Mouse (Mus musculus): Measurements from ENCODE around the gene Lrrtm4. TPM values are rescaled to one million over a fixed set of nuclear protein-coding genes. Genes with fewer than 3 reads are reported as not detected.
A peak's percentile ranks its signal among the peaks of the same experiment; 100 is the strongest.

The Lrrtm4 gene
- polyA plus RNA-seq (2015; fragmentation: Nextera tagmentation; extraction: Ambion mirVana), result 3.5 and 3.7 TPM in 2 replicates

DNA sequence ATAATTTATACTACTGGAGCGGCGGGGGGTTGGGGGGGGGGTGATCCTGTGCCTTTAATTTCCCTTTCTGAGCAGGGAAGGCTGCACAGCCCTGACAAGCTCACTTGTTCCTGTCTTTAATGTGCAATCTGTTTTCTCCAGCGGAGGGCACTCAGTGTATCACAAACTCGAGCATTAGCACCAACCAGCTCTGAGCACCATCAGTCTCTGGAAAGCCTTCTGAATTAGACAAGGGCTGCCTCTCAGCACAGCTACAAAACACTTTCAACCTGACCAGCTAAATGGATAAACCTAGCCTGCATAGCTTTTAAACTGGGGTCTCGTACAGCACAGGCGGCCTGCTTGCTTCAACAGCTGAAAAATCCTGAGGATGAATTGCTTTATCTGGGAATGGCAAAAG lies at the start of gene Lrrtm4:
Gene Lrrtm4 (plus strand): TSS at position 113 of the 400 bp plus-strand sequence.
- H3K9ac ChIP-seq, result no peak within 1 kb of the TSS
- H3K27ac ChIP-seq (replicated peaks), result no peak within 1 kb of the TSS

DNA sequence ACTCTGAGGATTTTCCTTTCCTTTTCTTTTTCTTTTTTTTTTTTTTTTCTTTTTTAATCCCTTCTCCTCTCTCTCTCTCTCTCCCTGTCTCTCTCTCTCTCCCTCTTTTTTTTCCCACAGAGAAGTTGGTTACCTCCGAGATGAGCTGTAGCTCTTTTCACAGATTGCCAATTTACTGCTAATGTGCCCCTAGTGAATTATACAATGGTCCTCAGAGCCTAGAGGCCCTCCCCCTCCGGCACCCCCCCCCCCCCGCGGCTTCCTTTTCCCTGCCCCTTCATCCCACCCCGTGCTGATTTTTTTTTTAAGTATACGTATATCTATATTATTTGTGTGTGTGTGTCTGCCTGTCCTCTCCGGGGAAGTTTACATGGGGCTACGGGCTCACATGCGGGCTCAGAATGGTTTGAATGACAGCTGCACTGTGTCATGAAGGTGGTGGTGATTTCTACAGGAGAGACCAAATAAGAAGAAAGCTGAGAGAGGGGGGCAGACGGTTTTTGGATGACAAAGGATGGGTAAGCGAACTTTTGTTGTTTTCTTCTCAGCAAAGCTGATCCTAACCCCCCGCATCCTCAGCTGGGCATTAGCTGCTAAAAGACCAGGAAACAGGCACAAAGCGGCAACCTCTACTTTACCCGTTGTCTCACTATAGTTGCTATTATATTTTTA lies 648 bp downstream of the Lrrtm4 start:
- Histone ChIP-seq H3K4me2 (replicated peaks) (peak overlapping the region; percentile 53), H3K27ac (replicated peaks) (no peak overlapping the region), H3K27me3 (no peaks in the 10 kb centered on the region), H3K4me1 (no peaks in the 10 kb centered on the region), H3K36me3 (no peaks in the 10 kb centered on the region), H3K9me3 (replicated peaks) (no peaks in the 10 kb centered on the region), H3K9ac (no peak overlapping the region), H3K4me3 (replicated peaks) (peak overlapping the region; percentile 40)
- 1% methylated on average over 14 of the region's 14 CpGs for WGBS
- no peak for ATAC-seq (ENCODE audit: insufficient number of reproducible peaks, low FRiP score, low TSS enrichment, low read depth)

More for the DNA sequence above, at the start of gene Lrrtm4:
- ATAC-seq (ENCODE audit: insufficient number of reproducible peaks, low FRiP score, low TSS enrichment, low read depth), result no peak
- 6% methylated on average over 6 of the region's 6 CpGs for WGBS
- no peaks in the 10 kb centered on the region for H3K27me3 ChIP-seq
- no peaks in the 10 kb centered on the region for H3K36me3 ChIP-seq
- H3K9me3 ChIP-seq (replicated peaks), result no peaks in the 10 kb centered on the region
- H3K4me3 ChIP-seq (replicated peaks), result peak within 1 kb of the TSS; percentile 40
- no peaks in the 10 kb centered on the region for H3K4me1 ChIP-seq
- peak within 1 kb of the TSS; percentile 53 for H3K4me2 ChIP-seq (replicated peaks)

DNA sequence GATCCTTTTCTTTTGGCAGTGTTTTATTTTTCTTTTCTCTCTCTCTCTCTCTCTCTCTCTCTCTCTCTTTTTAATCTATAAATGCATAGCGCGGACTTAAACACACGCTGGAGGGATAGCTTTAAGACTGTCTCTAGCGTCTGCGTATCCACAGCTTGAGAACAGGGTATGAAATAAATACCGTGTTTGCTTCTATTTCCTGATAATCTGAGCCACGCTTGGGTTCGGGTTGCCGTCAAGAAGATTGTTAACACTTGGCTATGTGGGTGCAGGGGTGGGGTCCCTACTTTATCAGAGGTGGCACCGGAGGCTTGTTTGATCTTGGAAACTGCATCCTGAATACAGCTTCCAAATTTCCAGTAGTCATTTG lies 1.2 kb downstream of the Lrrtm4 start:
- Histone ChIP-seq H3K4me1 (no peaks in the 10 kb centered on the region), H3K9ac (no peak overlapping the region), H3K27ac (replicated peaks) (no peak overlapping the region), H3K4me2 (replicated peaks) (peak overlapping the region; percentile 53), H3K27me3 (no peaks in the 10 kb centered on the region), H3K9me3 (replicated peaks) (no peaks in the 10 kb centered on the region), H3K4me3 (replicated peaks) (peak overlapping the region; percentile 40), H3K36me3 (no peaks in the 10 kb centered on the region)
- ATAC-seq (ENCODE audit: insufficient number of reproducible peaks, low FRiP score, low TSS enrichment, low read depth), result no peak
- WGBS, result 7% methylated on average over 10 of the region's 10 CpGs

DNA sequence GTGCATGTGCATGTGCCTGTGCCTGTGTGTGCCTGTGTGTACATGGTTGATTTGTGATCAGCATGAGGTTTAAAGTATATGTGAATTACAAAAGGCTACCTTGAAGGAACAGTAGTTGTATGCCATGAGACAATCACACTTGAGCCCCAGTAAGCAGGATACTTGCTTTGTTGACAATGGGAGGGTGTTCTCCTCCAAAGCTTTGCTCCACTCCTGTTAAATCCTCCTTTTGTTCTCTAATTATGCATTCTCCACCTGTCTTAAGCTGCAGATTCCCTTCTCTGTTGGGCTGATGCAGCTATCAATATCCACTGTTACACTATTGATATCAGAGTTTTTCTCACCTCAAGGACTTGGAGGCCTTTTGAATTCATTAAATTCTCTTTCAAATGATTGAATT lies 38.2 kb downstream of the Lrrtm4 start:
- Histone ChIP-seq H3K27me3 (no peaks in the 10 kb centered on the region), H3K9me3 (replicated peaks) (no peaks in the 10 kb centered on the region), H3K36me3 (no peaks in the 10 kb centered on the region), H3K9ac (no peak overlapping the region), H3K4me2 (replicated peaks) (no peak overlapping the region), H3K4me1 (no peaks in the 10 kb centered on the region), H3K27ac (replicated peaks) (no peak overlapping the region), H3K4me3 (replicated peaks) (no peak overlapping the region)
- no peak for ATAC-seq (ENCODE audit: insufficient number of reproducible peaks, low FRiP score, low TSS enrichment, low read depth)

GRCm38 (mm10) chr6:80078001-80078400 lies 59.3 kb downstream of the Lrrtm4 start:
- H3K9ac ChIP-seq, result no peak overlapping the region
- 85% methylated on average over 2 of the region's 2 CpGs for WGBS
- H3K4me2 ChIP-seq (replicated peaks), result no peak overlapping the region
- no peaks in the 10 kb centered on the region for H3K27me3 ChIP-seq
- no peak overlapping the region for H3K4me3 ChIP-seq (replicated peaks)
- H3K27ac ChIP-seq (replicated peaks), result no peak overlapping the region
- no peaks in the 10 kb centered on the region for H3K36me3 ChIP-seq
- H3K9me3 ChIP-seq (replicated peaks), result no peaks in the 10 kb centered on the region
- ATAC-seq (ENCODE audit: insufficient number of reproducible peaks, low FRiP score, low TSS enrichment, low read depth), result no peak
- no peaks in the 10 kb centered on the region for H3K4me1 ChIP-seq

DNA sequence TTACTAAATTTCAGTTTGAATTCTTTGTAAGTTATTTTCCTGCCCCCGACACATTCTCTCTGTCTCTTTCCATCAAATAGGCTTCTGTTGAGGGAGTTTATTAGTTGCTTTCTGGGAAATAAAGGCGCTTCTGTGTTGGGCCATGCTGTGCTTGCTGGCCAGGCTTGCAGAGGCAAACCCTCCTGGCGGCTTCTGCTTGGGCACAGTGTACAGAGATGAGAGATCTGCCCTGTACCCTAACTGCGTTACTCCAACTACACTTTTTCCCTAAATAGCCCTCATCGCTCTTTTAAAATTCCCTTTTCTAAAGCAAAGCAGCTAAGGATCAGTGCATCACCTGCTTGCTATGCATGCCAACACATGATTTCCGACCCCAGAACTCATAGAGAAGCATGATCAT lies 60.6 kb downstream of the Lrrtm4 start:
- WGBS, result 71% methylated on average over 6 of the region's 6 CpGs
- Histone ChIP-seq H3K9ac (no peak overlapping the region), H3K27me3 (no peaks in the 10 kb centered on the region), H3K27ac (replicated peaks) (no peak overlapping the region), H3K4me2 (replicated peaks) (no peak overlapping the region), H3K4me1 (no peaks in the 10 kb centered on the region), H3K36me3 (no peaks in the 10 kb centered on the region), H3K4me3 (replicated peaks) (no peak overlapping the region), H3K9me3 (replicated peaks) (no peaks in the 10 kb centered on the region)
- no peak for ATAC-seq (ENCODE audit: insufficient number of reproducible peaks, low FRiP score, low TSS enrichment, low read depth)

GRCm38 (mm10) chr6:80094909-80095308 lies 76.2 kb downstream of the Lrrtm4 start:
- Histone ChIP-seq H3K27ac (replicated peaks) (no peak overlapping the region), H3K9me3 (replicated peaks) (no peaks in the 10 kb centered on the region), H3K4me3 (replicated peaks) (no peak overlapping the region), H3K4me2 (replicated peaks) (no peak overlapping the region), H3K9ac (no peak overlapping the region), H3K4me1 (no peaks in the 10 kb centered on the region), H3K27me3 (no peaks in the 10 kb centered on the region), H3K36me3 (no peaks in the 10 kb centered on the region)
- 79% methylated on average over 4 of the region's 4 CpGs for WGBS
- ATAC-seq (ENCODE audit: insufficient number of reproducible peaks, low FRiP score, low TSS enrichment, low read depth), result no peak

- Histone ChIP-seq H3K9me3 (replicated peaks) (no peaks in the 10 kb centered on the region), H3K36me3 (no peaks in the 10 kb centered on the region), H3K4me1 (no peaks in the 10 kb centered on the region), H3K4me2 (replicated peaks) (no peak overlapping the region), H3K27me3 (no peaks in the 10 kb centered on the region), H3K27ac (replicated peaks) (no peak overlapping the region), H3K9ac (no peak overlapping the region), H3K4me3 (replicated peaks) (no peak overlapping the region)
- WGBS, result 78% methylated on average over 2 of the region's 2 CpGs
- ATAC-seq (ENCODE audit: insufficient number of reproducible peaks, low FRiP score, low TSS enrichment, low read depth), result no peak
Observed at GRCm38 (mm10) chr6:80105343-80105742, 86.7 kb downstream of the Lrrtm4 start.

GRCm38 (mm10) chr6:80105843-80106242 lies 87.2 kb downstream of the Lrrtm4 start:
- Histone ChIP-seq H3K4me2 (replicated peaks) (no peak overlapping the region), H3K4me1 (no peaks in the 10 kb centered on the region), H3K4me3 (replicated peaks) (no peak overlapping the region), H3K27me3 (no peaks in the 10 kb centered on the region), H3K9me3 (replicated peaks) (no peaks in the 10 kb centered on the region), H3K9ac (no peak overlapping the region), H3K27ac (replicated peaks) (no peak overlapping the region), H3K36me3 (no peaks in the 10 kb centered on the region)
- WGBS, result 73% methylated on average over 1 of the region's 1 CpGs
- ATAC-seq (ENCODE audit: insufficient number of reproducible peaks, low FRiP score, low TSS enrichment, low read depth), result no peak

- ATAC-seq (ENCODE audit: insufficient number of reproducible peaks, low FRiP score, low TSS enrichment, low read depth), result no peak
- Histone ChIP-seq H3K27ac (replicated peaks) (no peak overlapping the region), H3K4me3 (replicated peaks) (no peak overlapping the region), H3K36me3 (no peaks in the 10 kb centered on the region), H3K9me3 (replicated peaks) (no peaks in the 10 kb centered on the region), H3K4me1 (no peaks in the 10 kb centered on the region), H3K4me2 (replicated peaks) (no peak overlapping the region), H3K27me3 (no peaks in the 10 kb centered on the region), H3K9ac (no peak overlapping the region)
- 81% methylated on average over 1 of the region's 1 CpGs for WGBS
Observed at GRCm38 (mm10) chr6:80126419-80126818, 107.7 kb downstream of the Lrrtm4 start.

DNA sequence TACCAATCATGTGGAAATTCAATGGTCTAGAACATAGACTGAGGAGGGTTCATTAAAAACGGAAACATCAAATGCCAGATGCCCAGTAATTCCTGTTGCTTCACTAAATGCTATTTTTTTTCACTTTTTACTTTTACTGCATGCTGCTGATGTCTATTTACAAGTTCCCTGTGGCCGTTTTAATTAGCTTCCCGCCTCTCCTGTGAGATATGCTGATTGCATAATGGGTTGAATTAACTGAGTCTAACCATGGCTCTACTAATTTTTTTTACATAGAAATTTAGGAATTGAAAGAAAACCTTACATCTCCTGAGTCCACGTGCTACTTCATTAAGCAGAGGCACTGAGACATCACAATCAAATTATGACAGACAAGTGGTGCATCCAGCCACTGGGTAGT lies 143.9 kb downstream of the Lrrtm4 start:
- no peak for ATAC-seq (ENCODE audit: insufficient number of reproducible peaks, low FRiP score, low TSS enrichment, low read depth)
- H3K4me3 ChIP-seq (replicated peaks), result no peak overlapping the region
- no peak overlapping the region for H3K27ac ChIP-seq (replicated peaks)
- no peaks in the 10 kb centered on the region for H3K4me1 ChIP-seq
- H3K27me3 ChIP-seq, result no peaks in the 10 kb centered on the region
- H3K9ac ChIP-seq, result no peak overlapping the region
- no peaks in the 10 kb centered on the region for H3K9me3 ChIP-seq (replicated peaks)
- H3K4me2 ChIP-seq (replicated peaks), result no peak overlapping the region
- H3K36me3 ChIP-seq, result no peaks in the 10 kb centered on the region
- WGBS, result 63% methylated on average over 4 of the region's 4 CpGs

DNA sequence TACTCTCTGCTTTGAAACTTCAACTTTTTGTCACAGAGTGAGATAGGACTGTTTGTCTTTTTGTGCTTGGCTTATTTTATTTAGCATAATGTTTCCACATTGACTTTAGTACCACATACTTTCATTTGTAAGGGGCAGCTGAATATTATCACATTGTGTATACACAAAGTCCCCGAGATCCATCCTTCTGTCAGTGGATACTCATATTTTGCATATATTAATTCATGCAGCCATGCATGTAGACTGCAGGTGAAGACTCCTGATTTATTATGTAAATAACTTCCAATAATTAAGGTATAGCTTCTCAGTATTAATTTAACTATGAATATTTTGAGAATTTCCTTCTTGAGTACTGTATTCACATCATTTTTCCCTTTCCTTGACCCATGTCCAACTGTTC lies 163.2 kb downstream of the Lrrtm4 start:
- Histone ChIP-seq H3K4me1 (no peaks in the 10 kb centered on the region), H3K4me3 (replicated peaks) (no peak overlapping the region), H3K9me3 (replicated peaks) (no peaks in the 10 kb centered on the region), H3K9ac (no peak overlapping the region), H3K4me2 (replicated peaks) (no peak overlapping the region), H3K27ac (replicated peaks) (no peak overlapping the region), H3K27me3 (no peaks in the 10 kb centered on the region), H3K36me3 (no peaks in the 10 kb centered on the region)
- 85% methylated on average over 1 of the region's 1 CpGs for WGBS
- ATAC-seq (ENCODE audit: insufficient number of reproducible peaks, low FRiP score, low TSS enrichment, low read depth), result no peak

Data from embryonic facial prominence, embryonic 15.5 days (tissue).